Mouse (Mus musculus): ENCODE measurements around the gene Slc35f6.

DNA sequence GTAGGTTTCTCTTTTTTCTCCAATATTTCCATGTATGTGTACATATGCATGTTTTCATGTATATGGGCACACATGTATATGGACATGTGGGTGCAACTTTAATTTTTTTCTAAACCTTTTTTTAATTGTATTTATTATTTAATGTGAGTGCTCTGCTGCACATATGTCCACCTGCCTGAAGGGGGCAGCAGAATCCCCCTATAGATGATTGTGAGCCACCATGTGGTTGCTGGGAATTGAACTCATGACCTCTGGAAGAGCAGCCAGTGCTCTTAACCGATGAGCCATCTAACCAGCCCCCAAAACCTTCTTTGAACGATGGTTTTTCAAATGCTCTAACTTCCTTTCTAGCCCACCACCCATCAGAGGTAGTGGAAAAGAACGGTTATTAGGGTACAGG is 36.3 kb downstream of the Slc35f6 start:
- TF ChIP-seq CTCF (conservative IDR thresholded peaks at IDR 0.05; ENCODE audit: low read length) (peak; percentile 67), POU5F1 (IDR thresholded peaks at IDR 0.05; ENCODE audit: borderline replicate concordance, low read length) (no peak)
